Mouse (Mus musculus) cerebellum, postnatal 36 days (tissue): Measurements from ENCODE around the gene Acadm.

Source experiments
- DNase-seq, 2 experiments: peaks; one replicate each; pipeline ENCODE4 v3.0.0; 2021 to 2022; ENCODE audit warnings: mixed read lengths in 2 of 2

Gene Acadm

DNA sequence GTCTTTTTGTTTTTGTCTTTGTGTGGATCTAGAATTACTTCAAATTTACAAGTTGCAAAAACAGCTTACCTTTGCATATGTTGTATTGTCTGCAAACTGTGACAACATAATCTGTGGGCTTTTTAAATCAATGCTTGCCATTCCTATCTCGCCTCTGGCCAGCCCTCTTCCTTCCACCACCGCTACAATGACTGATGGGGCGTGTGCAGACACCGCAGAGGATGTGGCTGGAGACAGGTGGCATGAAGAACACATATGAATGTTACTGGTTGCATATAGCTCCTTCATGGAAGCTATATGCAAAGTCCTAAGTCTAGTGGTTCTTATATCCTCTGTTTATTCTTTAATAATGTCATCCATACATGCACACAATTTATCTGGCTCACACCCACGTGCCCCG, 47.2 kb downstream of the Acadm start:
- DNase-seq, result no peak

DNA sequence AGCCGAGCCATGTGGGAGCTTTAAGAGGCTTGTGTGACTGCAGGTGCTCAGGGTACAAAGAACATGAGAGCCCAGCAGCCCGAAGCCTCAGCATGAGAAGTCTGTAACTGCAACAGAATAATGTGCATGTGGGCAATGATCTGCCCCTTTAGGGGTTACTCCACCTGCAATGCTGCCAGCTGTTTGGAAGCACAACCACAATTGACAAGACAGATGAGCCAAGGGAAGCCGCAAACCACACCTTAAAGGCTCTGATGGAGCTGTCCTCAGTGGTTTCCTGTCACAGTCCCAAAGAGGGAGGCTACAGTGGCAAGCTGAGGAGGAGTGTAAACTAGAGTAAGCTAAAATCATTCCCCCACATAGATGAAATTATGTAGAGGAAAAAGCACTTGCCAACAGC, 49.0 kb downstream of the Acadm start:
- no peak for DNase-seq

DNA sequence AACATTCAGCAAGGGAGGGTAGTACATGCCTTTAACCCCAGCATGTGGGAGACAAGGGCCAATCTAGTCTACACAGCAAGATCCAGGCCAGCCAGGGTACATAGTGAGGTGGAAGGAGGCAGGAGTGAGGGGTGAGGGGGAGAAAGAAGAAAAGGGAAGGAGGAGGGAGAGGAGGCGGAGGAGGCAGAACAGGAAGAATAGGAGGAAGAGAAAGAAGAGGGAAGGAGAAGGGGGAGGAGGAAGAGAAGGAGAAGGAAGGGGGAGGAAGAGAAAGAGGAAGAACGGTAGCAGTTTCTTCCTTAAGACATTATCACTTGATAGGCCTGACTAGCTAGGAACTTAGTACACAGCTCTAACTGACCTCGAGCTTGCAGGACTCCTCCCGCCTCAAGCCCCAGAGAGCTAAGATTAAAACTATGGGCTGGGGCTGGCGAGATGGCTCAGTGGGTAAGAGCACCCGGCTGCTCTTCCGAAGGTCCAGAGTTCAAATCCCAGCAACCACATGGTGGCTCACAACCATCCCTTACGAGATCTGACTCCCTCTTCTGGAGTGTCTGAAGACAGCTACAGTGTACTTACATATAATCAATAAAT, 55.1 kb downstream of the Acadm start:
- DNase-seq, result no peak

DNA sequence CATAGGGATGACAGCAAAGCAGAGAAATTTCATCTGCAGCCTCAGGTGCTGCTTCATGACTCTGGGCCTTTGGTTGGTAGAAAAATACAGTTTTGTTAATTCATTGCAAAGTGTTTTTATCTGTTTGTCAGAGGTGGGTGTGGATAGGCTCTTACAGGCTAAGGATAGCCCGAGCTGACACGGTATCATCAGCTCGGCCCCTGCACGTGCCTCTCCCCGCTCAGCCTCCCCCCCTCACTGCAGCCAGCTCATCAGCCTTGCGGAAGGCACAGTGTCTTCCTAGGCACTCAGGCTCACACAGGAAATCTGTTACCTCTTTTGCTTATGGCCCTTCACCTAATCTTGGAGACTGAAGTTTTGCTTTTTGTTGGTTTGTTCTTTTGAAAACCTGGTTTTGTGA, 56.3 kb downstream of the Acadm start:
- DNase-seq, result no peak

GRCm38 (mm10) chr3:153886296-153886695, 58.1 kb downstream of the Acadm start:
- DNase-seq, result no peak
